Mouse (Mus musculus) kidney, embryonic 16.5 days (tissue): ENCODE results near the gene Jund. TPM values are rescaled to one million over a fixed set of nuclear protein-coding genes. Genes with fewer than 3 reads are reported as not detected.
A peak's percentile ranks its signal among the peaks of the same experiment; 100 is the strongest.

Experiments
- ATAC-seq: fragments of 200-750 bp; cut with Nextera tagmentation; 2 replicates; pipeline ENCODE4 v1.8.0; 2017; ENCODE audit warnings: moderate TSS enrichment; ENCODE audit not compliant: low FRiP score, low TSS enrichment
- H3K27ac ChIP-seq: fragments of 300-500 bp; sonication (generic); 2 replicates; pipeline ENCODE4 v1.5.1; 2014; ENCODE audit warnings: low read length
- H3K27me3 ChIP-seq: fragments of 300-500 bp; sonication (generic); 2 replicates; pipeline ENCODE4 v1.6.1; 2014; ENCODE audit warnings: low read length, control low read depth, mixed read lengths; ENCODE audit not compliant: insufficient read depth
- H3K36me3 ChIP-seq: fragments of 300-500 bp; sonication (generic); 2 replicates; pipeline ENCODE4 v1.6.1; 2014; ENCODE audit warnings: low read length, control low read depth, mixed read lengths; ENCODE audit not compliant: insufficient read depth
- H3K4me1 ChIP-seq: fragments of 300-500 bp; sonication (generic); 2 replicates; pipeline ENCODE4 v1.6.1; 2014; ENCODE audit warnings: low read length, control low read depth, mixed read lengths; ENCODE audit not compliant: insufficient read depth
- H3K4me2 ChIP-seq: fragments of 300-500 bp; sonication (generic); replicated peaks from 2 replicates; pipeline ENCODE4 v1.6.1; 2014; ENCODE audit warnings: low read depth, low read length
- H3K4me3 ChIP-seq: fragments of 300-500 bp; sonication (generic); 2 replicates; pipeline ENCODE4 v1.5.1; 2014; ENCODE audit warnings: mild to moderate bottlenecking, low read length
- H3K9ac ChIP-seq: fragments of 300-500 bp; sonication (generic); replicated peaks from 2 replicates; pipeline ENCODE4 v1.6.1; 2014; ENCODE audit warnings: low read length
- H3K9me3 ChIP-seq: fragments of 300-500 bp; sonication (generic); 2 replicates; pipeline ENCODE4 v1.6.1; 2016; ENCODE audit warnings: low read length, control low read depth
- WGBS: fragments of 180-500 bp; shearing (Covaris S2); extraction: QIAGEN DNeasy Blood & Tissue Kit; methylation state at CpG from one replicate; pipeline ENCODE4 v1.1.7; 2014; 5-methylcytosine and 5-hydroxymethylcytosine counted together
- polyA plus RNA-seq: library from polyadenylated mRNA; unstranded; fragments of >200 nt; fragmentation: Nextera tagmentation; extraction: Ambion mirVana; gene quantifications from 2 replicates; pipeline ENCODE4 v1.2.1, GENCODE M21; 2015

Jund gene
- polyA plus RNA-seq, 1 experiment from 2014 or later: 42.1 TPM

DNA sequence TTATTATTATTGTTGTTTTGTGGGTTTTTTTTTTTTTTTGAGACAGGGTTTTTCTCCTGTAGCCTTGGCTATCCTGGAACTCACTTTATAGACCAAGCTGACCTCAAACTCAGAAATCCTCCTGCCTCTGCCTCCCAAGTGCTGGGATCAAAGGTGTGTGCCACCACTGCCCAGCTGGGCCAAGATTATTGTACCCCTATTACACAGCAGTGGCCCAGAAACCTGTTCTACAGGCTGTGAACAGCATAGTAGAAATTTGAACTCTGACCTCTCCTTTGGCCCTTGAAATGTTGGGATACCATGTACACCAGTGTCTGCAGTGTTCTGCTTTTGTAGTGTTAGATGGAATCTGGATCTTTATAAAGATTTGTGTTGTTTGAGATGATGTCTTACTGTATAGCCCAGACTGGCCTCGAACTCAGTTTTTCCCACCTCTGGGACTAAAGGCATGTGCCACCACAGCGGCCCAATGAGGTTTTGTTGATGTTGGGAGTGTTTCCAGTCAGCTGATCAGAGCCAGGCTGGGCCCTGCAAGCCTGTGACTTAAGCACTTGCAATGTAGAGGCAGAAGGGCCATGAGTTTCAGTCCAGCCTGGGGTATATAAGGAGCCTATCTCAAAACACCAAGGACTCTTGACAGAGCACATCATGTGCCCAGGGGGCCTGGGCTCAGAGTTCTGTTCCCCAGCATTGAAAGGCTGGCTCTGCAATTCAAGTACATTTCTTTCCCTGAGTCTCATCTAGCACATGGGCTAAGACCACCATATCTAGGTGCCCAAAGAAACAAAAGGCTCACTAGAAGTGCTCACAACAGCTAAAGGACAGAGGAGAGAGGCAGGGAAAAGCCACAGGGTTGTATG lies 3.5 kb downstream of the Jund start:
- H3K9ac ChIP-seq: no peak overlapping the region
- H3K27me3 ChIP-seq: no peaks in the 10 kb centered on the region
- peak overlapping the region; percentile 90; the same call in 1 of the 2 replicates for H3K4me3 ChIP-seq
- H3K9me3 ChIP-seq: no peaks in the 10 kb centered on the region
- H3K4me2 ChIP-seq: peak overlapping the region; percentile 70
- H3K4me1 ChIP-seq: peaks cover 29% of the 10 kb centered on the region
- no peak for ATAC-seq
- peaks cover 23% of the 10 kb centered on the region; the same call in 1 of the 2 replicates for H3K36me3 ChIP-seq
- WGBS: 69% methylated on average over 2 of the region's 2 CpGs
- H3K27ac ChIP-seq: no peak overlapping the region; the same call in 1 of the 2 replicates

GRCm38 (mm10) chr8:70702842-70703182 lies 4.1 kb downstream of the Jund start:
- Histone ChIP-seq H3K9me3 (no peaks in the 10 kb centered on the region), H3K27me3 (no peaks in the 10 kb centered on the region), H3K27ac (no peak overlapping the region; the same call in 1 of the 2 replicates), H3K4me3 (no peak overlapping the region), H3K36me3 (peaks cover 23% of the 10 kb centered on the region; the same call in 1 of the 2 replicates), H3K9ac (no peak overlapping the region), H3K4me1 (peaks cover 23% of the 10 kb centered on the region), H3K4me2 (no peak overlapping the region)
- ATAC-seq: no peak
- 78% methylated on average over 3 of the region's 3 CpGs for WGBS

GRCm38 (mm10) chr8:70703287-70703686 lies 4.5 kb downstream of the Jund start, which contains the start of gene Iqcn:
TSS of gene Iqcn (plus strand) at chr8:70703457.
- no peak within 1 kb of the TSS; the same call in 1 of the 2 replicates for H3K27ac ChIP-seq
- WGBS: 92% methylated on average over 3 of the region's 3 CpGs

DNA sequence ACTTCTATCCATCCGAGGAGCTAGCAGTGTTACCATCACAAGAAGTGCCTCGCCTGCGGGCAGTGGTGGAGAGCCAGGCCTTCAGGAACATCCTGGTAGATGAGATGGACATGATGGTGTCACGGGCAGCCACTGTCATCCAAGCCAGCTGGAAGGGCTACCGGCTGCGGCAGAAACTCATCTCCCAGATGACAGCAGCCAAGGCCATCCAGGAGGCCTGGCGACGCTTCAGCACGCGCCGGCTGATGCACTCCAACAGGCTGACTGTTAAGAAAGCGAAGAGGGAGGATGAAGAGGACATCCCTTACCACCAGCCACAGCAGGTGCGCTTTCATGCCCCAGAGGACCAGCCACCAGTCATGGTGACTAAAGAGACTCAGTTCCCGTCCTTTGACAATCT lies 9.5 kb downstream of the Jund start:
- H3K4me1 ChIP-seq: peaks cover 2% of the 10 kb centered on the region; the same call in 1 of the 2 replicates
- no peak overlapping the region for H3K4me2 ChIP-seq
- no peak overlapping the region for H3K27ac ChIP-seq
- H3K4me3 ChIP-seq: no peak overlapping the region
- H3K9me3 ChIP-seq: no peaks in the 10 kb centered on the region
- H3K36me3 ChIP-seq: peaks cover 5% of the 10 kb centered on the region; the same call in 1 of the 2 replicates
- WGBS: 91% methylated on average over 14 of the region's 14 CpGs
- H3K9ac ChIP-seq: no peak overlapping the region
- no peaks in the 10 kb centered on the region for H3K27me3 ChIP-seq
- ATAC-seq: no peak

More at GRCm38 (mm10) chr8:70703287-70703686, 4.5 kb downstream of the Jund start, which contains the start of gene Iqcn:
- Histone ChIP-seq H3K27me3 (no peaks in the 10 kb centered on the region), H3K9ac (no peak within 1 kb of the TSS), H3K4me1 (peaks cover 19% of the 10 kb centered on the region), H3K4me2 (no peak within 1 kb of the TSS), H3K36me3 (peaks cover 23% of the 10 kb centered on the region; the same call in 1 of the 2 replicates), H3K9me3 (no peaks in the 10 kb centered on the region), H3K4me3 (no peak within 1 kb of the TSS)
- ATAC-seq: no peak

DNA sequence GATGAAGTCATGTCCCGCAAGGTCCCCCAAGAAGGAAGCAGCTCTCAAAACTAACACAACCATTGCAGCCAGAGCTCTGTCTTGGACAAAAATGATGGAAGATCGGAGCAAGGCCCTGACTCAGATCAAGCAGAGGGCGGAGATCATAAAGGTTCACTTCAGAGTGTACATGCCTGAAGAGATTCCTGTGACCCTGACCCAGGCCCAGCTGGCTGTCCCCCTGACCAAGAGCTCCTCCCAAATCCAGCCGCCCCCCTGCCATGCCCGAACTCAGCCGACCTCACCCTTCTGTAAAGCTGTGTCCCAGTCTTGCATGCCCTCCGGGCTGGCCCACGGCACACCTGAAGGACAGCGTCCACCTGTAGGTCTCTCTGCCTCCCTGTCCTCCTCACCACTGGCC lies 11.0 kb downstream of the Jund start:
- Histone ChIP-seq H3K27ac (no peak overlapping the region), H3K4me3 (no peak overlapping the region), H3K9me3 (no peaks in the 10 kb centered on the region), H3K4me1 (peaks cover 6% of the 10 kb centered on the region), H3K27me3 (no peaks in the 10 kb centered on the region), H3K4me2 (no peak overlapping the region), H3K36me3 (no peaks in the 10 kb centered on the region), H3K9ac (no peak overlapping the region)
- WGBS: 91% methylated on average over 9 of the region's 9 CpGs
- ATAC-seq: no peak

DNA sequence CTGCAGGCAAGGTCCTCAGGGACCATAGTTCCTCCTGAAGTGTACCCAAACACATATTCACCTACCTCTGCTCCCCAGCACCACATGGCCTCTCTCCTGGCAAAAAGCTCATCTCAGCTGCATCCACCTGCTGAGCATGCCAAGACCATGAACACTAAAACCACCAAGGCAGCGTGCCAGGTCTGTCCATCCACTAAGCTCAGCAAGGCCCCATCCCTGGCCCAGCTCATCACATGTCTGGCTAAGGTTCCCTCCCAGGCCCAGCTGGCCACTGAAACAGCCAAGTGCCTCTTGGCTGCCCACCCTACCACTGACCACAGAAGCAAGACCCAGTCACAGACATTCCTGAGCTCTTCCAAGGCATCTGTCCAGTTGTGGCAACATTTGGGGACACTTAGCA lies 11.5 kb downstream of the Jund start:
- Histone ChIP-seq H3K9me3 (no peaks in the 10 kb centered on the region), H3K27ac (no peak overlapping the region), H3K4me2 (no peak overlapping the region), H3K27me3 (no peaks in the 10 kb centered on the region), H3K4me1 (peaks cover 6% of the 10 kb centered on the region), H3K4me3 (no peak overlapping the region), H3K36me3 (no peaks in the 10 kb centered on the region), H3K9ac (no peak overlapping the region)
- no peak for ATAC-seq
- 86% methylated on average over 1 of the region's 1 CpGs for WGBS

DNA sequence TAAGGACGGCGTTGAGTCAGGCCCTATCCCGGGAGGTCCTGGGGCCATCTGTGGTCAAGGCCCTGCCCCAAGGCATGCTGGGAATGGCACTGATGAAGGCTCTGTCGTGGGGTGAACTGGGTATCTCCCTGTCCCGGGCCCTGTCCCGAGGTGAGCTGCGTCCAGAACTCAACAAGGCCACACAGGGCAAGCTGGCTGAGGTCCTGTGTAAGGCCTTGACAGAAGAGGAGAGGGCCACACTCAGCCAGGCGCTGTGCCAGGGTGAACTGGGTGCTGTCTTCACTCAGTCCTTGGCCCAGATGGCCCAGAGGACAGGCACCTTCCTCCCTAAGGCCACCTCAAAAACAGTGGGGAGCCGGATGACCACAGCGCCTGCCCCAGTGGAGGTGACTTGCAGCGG lies 12.3 kb downstream of the Jund start:
- H3K36me3 ChIP-seq: no peaks in the 10 kb centered on the region
- H3K27me3 ChIP-seq: no peaks in the 10 kb centered on the region
- H3K9ac ChIP-seq: no peak overlapping the region
- no peak overlapping the region for H3K27ac ChIP-seq
- 85% methylated on average over 11 of the region's 11 CpGs for WGBS
- no peaks in the 10 kb centered on the region for H3K9me3 ChIP-seq
- H3K4me2 ChIP-seq: no peak overlapping the region
- no peak overlapping the region for H3K4me3 ChIP-seq
- ATAC-seq: no peak
- peaks cover 6% of the 10 kb centered on the region for H3K4me1 ChIP-seq

DNA sequence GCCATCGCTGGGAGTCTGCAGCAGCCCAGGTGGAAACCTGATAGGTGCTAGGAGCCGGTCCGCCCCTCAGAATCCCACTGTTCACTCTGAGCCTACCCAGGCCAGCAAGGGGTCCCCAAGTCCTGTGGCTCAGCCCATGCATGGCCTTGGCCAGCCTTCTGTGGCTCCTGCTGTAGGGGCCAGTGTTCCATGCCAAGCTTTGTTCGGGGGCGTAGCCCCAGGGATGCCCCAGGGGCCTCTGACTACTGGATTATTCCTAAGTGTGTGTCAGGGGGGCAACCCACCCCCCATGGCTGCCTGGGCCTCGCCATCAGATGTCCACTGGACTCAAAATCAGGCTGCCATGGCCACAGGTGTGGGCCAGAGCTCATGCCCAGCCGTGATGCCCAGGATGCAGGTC lies 15.2 kb downstream of the Jund start:
- Histone ChIP-seq H3K9me3 (no peaks in the 10 kb centered on the region), H3K4me2 (no peak overlapping the region), H3K36me3 (no peaks in the 10 kb centered on the region), H3K27me3 (no peaks in the 10 kb centered on the region), H3K4me1 (peaks cover 6% of the 10 kb centered on the region), H3K27ac (no peak overlapping the region), H3K4me3 (no peak overlapping the region), H3K9ac (no peak overlapping the region)
- ATAC-seq: no peak
- 77% methylated on average over 7 of the region's 7 CpGs for WGBS

DNA sequence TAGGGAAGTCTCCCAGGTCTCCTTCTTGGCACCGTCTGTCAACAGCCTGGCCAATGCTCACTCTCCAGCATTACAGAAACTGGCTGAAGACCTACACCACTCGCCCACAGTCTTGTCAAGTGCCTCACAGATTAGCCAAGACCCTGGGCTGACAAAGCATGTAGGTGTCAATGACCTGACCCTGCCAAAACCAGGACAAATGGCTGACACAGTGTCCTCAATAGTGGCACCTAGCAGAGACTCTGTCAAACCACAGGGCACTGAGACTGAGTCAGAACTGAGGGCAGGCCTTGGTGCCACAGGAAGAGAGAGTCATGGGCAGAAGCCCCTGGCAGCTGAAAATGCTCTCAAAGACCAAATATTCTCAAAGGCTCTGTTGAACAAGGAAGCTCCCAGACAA lies 16.3 kb downstream of the Jund start:
- Histone ChIP-seq H3K36me3 (no peaks in the 10 kb centered on the region), H3K4me2 (no peak overlapping the region), H3K4me1 (peaks cover 6% of the 10 kb centered on the region), H3K4me3 (no peak overlapping the region), H3K9me3 (no peaks in the 10 kb centered on the region), H3K27ac (no peak overlapping the region), H3K9ac (no peak overlapping the region), H3K27me3 (no peaks in the 10 kb centered on the region)
- WGBS: 42% methylated on average over 2 of the region's 2 CpGs
- no peak for ATAC-seq
